Mouse (Mus musculus): Measurements from ENCODE around the gene Gimap8. TPM values are rescaled to one million over a fixed set of nuclear protein-coding genes. Genes with fewer than 3 reads are reported as not detected.

The Gimap8 gene
- polyA plus RNA-seq, 2 experiments, result 0.17 to 1.3 TPM

DNA sequence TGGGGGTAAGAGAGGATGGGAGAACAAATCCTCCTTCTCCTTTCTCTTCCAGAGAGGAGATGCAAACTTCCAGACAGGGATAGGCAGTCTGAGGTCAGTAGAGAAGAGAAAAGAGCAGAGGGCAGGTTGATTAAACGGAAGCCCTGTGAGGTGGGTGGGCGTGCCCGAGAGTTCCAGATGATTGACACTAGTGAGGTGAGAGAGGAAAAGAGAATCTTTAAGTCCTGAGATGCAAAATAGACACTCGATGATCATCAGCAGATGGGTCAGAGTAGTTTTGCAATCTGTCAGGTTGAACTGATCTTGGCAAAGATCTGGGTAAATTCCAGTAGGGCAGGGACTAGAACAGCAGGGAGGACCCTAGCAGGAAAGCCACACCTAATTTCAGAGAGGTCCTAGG is 17.7 kb downstream of the Gimap8 start:
- Histone ChIP-seq H3K4me2 (ENCODE audit: low read depth) (no peak overlapping the region), H3K27ac (no peak overlapping the region), H3K36me3 (replicated peaks; ENCODE audit: control insufficient read depth, insufficient read depth, low read depth) (no peaks in the 10 kb centered on the region), H3K4me1 (replicated peaks; ENCODE audit: control insufficient read depth in 2 of 2, insufficient read depth in 2 of 2, low read length in 1 of 2) (peaks cover 2% of the 10 kb centered on the region in 2 experiments; a peak in 1 of 4 replicates), H3K9me3 (ENCODE audit: control insufficient read depth, low read length) (no peaks in the 10 kb centered on the region), H3K27me3 (ENCODE audit: control insufficient read depth, insufficient read depth, low read length) (no peaks in the 10 kb centered on the region), H3K9ac (replicated peaks) (no peak overlapping the region), H3K4me3 (ENCODE audit: insufficient read depth in 1 of 2, low read depth in 2 of 2, low read length in 2 of 2) (no peak overlapping the region)
- DNase-seq (ENCODE audit: low read depth in 3 of 3, low spot score in 3 of 3) (no peak), ATAC-seq (ENCODE audit: insufficient read depth) (no peak)
- WGBS (ENCODE audit: insufficient replicate concordance), result 59% methylated on average over 4 of the region's 4 CpGs
- TF ChIP-seq EP300 (IDR thresholded peaks at IDR 0.05; ENCODE audit: low read depth), result no peak
- TF ChIP-seq CTCF (IDR thresholded peaks at IDR 0.05; ENCODE audit: low read depth), result no peak

DNA sequence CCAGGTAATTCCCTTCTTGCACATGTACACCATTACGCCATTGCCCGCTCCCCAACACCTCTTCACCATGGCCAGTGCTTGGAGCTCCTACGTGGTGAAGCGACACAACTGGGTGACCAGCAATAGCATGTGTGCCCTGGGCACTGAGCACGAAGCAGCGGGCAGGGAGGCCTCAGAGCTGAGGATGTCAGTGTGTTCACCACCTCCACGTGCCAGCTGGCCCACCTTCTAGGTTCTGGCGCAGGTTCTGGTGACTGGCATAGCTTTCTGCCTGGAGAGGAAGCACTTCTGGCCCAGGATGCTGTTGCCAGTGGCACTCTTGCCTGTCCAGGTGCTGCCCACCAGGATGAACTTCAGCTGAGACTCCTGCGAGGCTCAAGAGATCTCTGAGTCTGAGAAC is 18.4 kb downstream of the Gimap8 start:
- ATAC-seq (ENCODE audit: insufficient read depth) (no peak), DNase-seq (ENCODE audit: low read depth in 3 of 3, low spot score in 3 of 3) (no peak)
- Histone ChIP-seq H3K36me3 (replicated peaks; ENCODE audit: control insufficient read depth, insufficient read depth, low read depth) (no peaks in the 10 kb centered on the region), H3K4me3 (ENCODE audit: insufficient read depth in 1 of 2, low read depth in 2 of 2, low read length in 2 of 2) (no peak overlapping the region), H3K9me3 (ENCODE audit: control insufficient read depth, low read length) (no peaks in the 10 kb centered on the region), H3K4me1 (replicated peaks; ENCODE audit: control insufficient read depth in 2 of 2, insufficient read depth in 2 of 2, low read length in 1 of 2) (peaks cover 2% of the 10 kb centered on the region in 2 experiments; a peak in 1 of 4 replicates), H3K27ac (no peak overlapping the region), H3K27me3 (ENCODE audit: control insufficient read depth, insufficient read depth, low read length) (no peaks in the 10 kb centered on the region), H3K9ac (replicated peaks) (no peak overlapping the region), H3K4me2 (ENCODE audit: low read depth) (no peak overlapping the region)
- 70% methylated on average over 9 of the region's 9 CpGs for WGBS (ENCODE audit: insufficient replicate concordance)
- TF ChIP-seq CTCF (IDR thresholded peaks at IDR 0.05; ENCODE audit: low read depth) (no peak), EP300 (IDR thresholded peaks at IDR 0.05; ENCODE audit: low read depth) (no peak)

GRCm38 (mm10) chr6:48666159-48666586 is 19.1 kb downstream of the Gimap8 start:
- DNase-seq (ENCODE audit: low read depth in 3 of 3, low spot score in 3 of 3) (peak in 1 of 3 experiments; percentile 11), ATAC-seq (ENCODE audit: insufficient read depth) (peak; percentile 18; the same call in 1 of the 2 replicates)
- no peak overlapping the region for H3K27ac ChIP-seq

DNA sequence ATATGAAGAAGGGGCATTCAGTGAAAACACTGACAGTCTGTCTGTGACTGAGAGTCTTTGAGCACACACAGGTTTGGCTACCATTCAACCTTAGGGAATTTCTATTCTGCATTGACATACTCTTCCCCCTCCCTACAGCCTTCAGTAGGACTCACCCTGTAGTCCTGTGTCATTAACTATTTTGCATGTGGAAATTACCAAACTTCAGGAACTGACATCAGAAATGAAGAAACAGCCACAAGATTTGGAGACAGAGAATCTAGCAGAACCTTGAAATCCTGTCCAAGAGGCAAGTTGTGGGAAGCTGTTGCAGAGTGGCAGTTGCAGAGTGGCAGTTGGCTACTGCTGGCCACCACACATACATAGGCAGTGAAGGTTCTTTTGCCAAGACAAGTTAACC is 21.0 kb downstream of the Gimap8 start:
- Histone ChIP-seq H3K27me3 (ENCODE audit: control insufficient read depth, insufficient read depth, low read length) (no peaks in the 10 kb centered on the region), H3K9me3 (ENCODE audit: control insufficient read depth, low read length) (no peaks in the 10 kb centered on the region), H3K4me2 (ENCODE audit: low read depth) (no peak overlapping the region), H3K9ac (replicated peaks) (no peak overlapping the region), H3K4me3 (ENCODE audit: insufficient read depth in 1 of 2, low read depth in 2 of 2, low read length in 2 of 2) (no peak overlapping the region), H3K27ac (no peak overlapping the region), H3K4me1 (replicated peaks; ENCODE audit: control insufficient read depth in 2 of 2, insufficient read depth in 2 of 2, low read length in 1 of 2) (peaks cover 2% of the 10 kb centered on the region in 2 experiments; a peak in 1 of 4 replicates), H3K36me3 (replicated peaks; ENCODE audit: control insufficient read depth, insufficient read depth, low read depth) (no peaks in the 10 kb centered on the region)
- TF ChIP-seq EP300 (IDR thresholded peaks at IDR 0.05; ENCODE audit: low read depth), result no peak
- no peak for TF ChIP-seq CTCF (IDR thresholded peaks at IDR 0.05; ENCODE audit: low read depth)
- ATAC-seq (ENCODE audit: insufficient read depth) (no peak), DNase-seq (ENCODE audit: low read depth in 3 of 3, low spot score in 3 of 3) (no peak)

More at GRCm38 (mm10) chr6:48666159-48666586, 19.1 kb downstream of the Gimap8 start:
- TF ChIP-seq EP300 (IDR thresholded peaks at IDR 0.05; ENCODE audit: low read depth) (no peak), CTCF (IDR thresholded peaks at IDR 0.05; ENCODE audit: low read depth) (no peak)
- Histone ChIP-seq H3K9me3 (ENCODE audit: control insufficient read depth, low read length) (no peaks in the 10 kb centered on the region), H3K4me1 (replicated peaks; ENCODE audit: control insufficient read depth in 2 of 2, insufficient read depth in 2 of 2, low read length in 1 of 2) (peaks cover 2% of the 10 kb centered on the region in 2 experiments; a peak in 1 of 4 replicates), H3K27me3 (ENCODE audit: control insufficient read depth, insufficient read depth, low read length) (no peaks in the 10 kb centered on the region), H3K4me2 (ENCODE audit: low read depth) (no peak overlapping the region; the same call in 1 of the 2 replicates), H3K36me3 (replicated peaks; ENCODE audit: control insufficient read depth, insufficient read depth, low read depth) (no peaks in the 10 kb centered on the region), H3K4me3 (ENCODE audit: insufficient read depth in 1 of 2, low read depth in 2 of 2, low read length in 2 of 2) (no peak overlapping the region), H3K9ac (replicated peaks) (no peak overlapping the region)
- 21% methylated on average over 7 of the region's 7 CpGs for WGBS (ENCODE audit: insufficient replicate concordance)

DNA sequence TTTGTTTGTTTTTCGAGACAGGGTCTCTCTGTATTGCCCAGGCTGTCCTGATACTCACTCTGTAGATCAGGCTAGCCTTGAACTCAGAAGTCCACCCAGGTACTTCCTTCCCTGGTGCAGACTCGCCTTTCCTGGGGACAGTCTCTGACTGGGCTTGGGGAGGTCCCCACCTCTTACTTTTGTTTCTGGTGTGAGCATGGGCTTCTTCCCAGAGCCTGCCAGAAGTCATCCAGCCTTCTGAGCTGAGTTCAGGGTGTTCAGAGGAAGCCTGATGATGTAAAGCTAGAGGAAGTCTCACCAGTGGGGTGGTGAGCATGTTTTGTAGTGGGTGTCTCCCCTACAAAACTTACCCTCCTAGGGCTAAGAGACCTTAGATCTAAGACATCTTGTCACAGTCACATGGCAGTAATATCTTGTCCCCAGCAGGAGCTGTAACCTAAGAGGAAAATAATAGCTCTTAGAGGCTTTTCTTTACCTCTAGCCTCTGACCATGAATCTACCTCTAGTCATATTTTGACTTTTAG is 22.5 kb downstream of the Gimap8 start:
- H3K4me2 ChIP-seq (ENCODE audit: low read depth), result no peak overlapping the region
- H3K27ac ChIP-seq, result no peak overlapping the region
- H3K27me3 ChIP-seq (ENCODE audit: control insufficient read depth, insufficient read depth, low read length), result no peaks in the 10 kb centered on the region
- TF ChIP-seq EP300 (IDR thresholded peaks at IDR 0.05; ENCODE audit: low read depth) (no peak), CTCF (IDR thresholded peaks at IDR 0.05; ENCODE audit: low read depth) (no peak)
- WGBS (ENCODE audit: insufficient replicate concordance), result 35% methylated on average over 2 of the region's 2 CpGs
- no peak overlapping the region for H3K9ac ChIP-seq (replicated peaks)
- ATAC-seq (ENCODE audit: insufficient read depth) (no peak), DNase-seq (ENCODE audit: low read depth in 3 of 3, low spot score in 3 of 3) (no peak)
- no peaks in the 10 kb centered on the region for H3K36me3 ChIP-seq (replicated peaks; ENCODE audit: control insufficient read depth, insufficient read depth, low read depth)
- H3K9me3 ChIP-seq (ENCODE audit: control insufficient read depth, low read length), result no peaks in the 10 kb centered on the region
- no peak overlapping the region for H3K4me3 ChIP-seq (ENCODE audit: insufficient read depth in 1 of 2, low read depth in 2 of 2, low read length in 2 of 2)
- H3K4me1 ChIP-seq (replicated peaks; ENCODE audit: control insufficient read depth in 2 of 2, insufficient read depth in 2 of 2, low read length in 1 of 2), result peaks cover 2% of the 10 kb centered on the region in 2 experiments; a peak in 1 of 4 replicates
